Mouse (Mus musculus) cortical plate, adult 2 months (tissue): Measurements from ENCODE around the gene Etv1.

Source experiments
- CTCF ChIP-seq: fragments of 200-500 bp; IDR thresholded peaks from 2 replicates; pipeline ENCODE4 v1.5.1; 2011; ENCODE audit warnings: mild to moderate bottlenecking, control low read depth, low read length; ENCODE audit not compliant: insufficient read depth; ENCODE audit errors: extremely low read depth
- POLR2A ChIP-seq: fragments of 200-500 bp; IDR thresholded peaks from 2 replicates; pipeline ENCODE4 v1.6.1; 2011; ENCODE audit warnings: mild to moderate bottlenecking, low read length, control low read depth; ENCODE audit not compliant: insufficient read depth; ENCODE audit errors: extremely low read depth

- TF ChIP-seq CTCF: no peak
- no peak for TF ChIP-seq POLR2A
Measured at GRCm38 (mm10) chr12:38780955-38781304, 1.8 kb downstream of the Etv1 start.
